Mouse (Mus musculus): Measurements from ENCODE around the gene Ly6f. TPM values are rescaled to one million over a fixed set of nuclear protein-coding genes. Genes with fewer than 3 reads are reported as not detected.
A peak's percentile ranks its signal among the peaks of the same experiment; 100 is the strongest.

The Ly6f gene
- total and polyA plus RNA-seq, 2 experiments from 2014 or later = not detected

GRCm38 (mm10) chr15:75292377-75292776, 24.2 kb downstream of the Ly6f start:
- ATAC-seq (no peak), DNase-seq (ENCODE audit: low spot score) (no peak)
- no peak for TF ChIP-seq CTCF (IDR thresholded peaks at IDR 0.05; ENCODE audit: low read depth)
- no peaks in the 10 kb centered on the region for H3K36me3 ChIP-seq (ENCODE audit: insufficient read depth, low read length)
- H3K27me3 ChIP-seq (ENCODE audit: insufficient read depth, low read length) = no peaks in the 10 kb centered on the region
- H3K4me3 ChIP-seq (ENCODE audit: low read length) = no peak overlapping the region
- H3K4me2 ChIP-seq (ENCODE audit: low read depth, low read length) = no peak overlapping the region
- H3K27ac ChIP-seq = no peak overlapping the region
- H3K9ac ChIP-seq (replicated peaks; ENCODE audit: low read length) = no peak overlapping the region
- WGBS = 91% methylated on average over 1 of the region's 1 CpGs
- H3K9me3 ChIP-seq (ENCODE audit: low read length) = no peaks in the 10 kb centered on the region
- no peaks in the 10 kb centered on the region for H3K4me1 ChIP-seq (ENCODE audit: insufficient read depth, low read length)

- ATAC-seq = no peak
Measured at GRCm38 (mm10) chr15:75293873-75294385, 25.7 kb downstream of the Ly6f start.

DNA sequence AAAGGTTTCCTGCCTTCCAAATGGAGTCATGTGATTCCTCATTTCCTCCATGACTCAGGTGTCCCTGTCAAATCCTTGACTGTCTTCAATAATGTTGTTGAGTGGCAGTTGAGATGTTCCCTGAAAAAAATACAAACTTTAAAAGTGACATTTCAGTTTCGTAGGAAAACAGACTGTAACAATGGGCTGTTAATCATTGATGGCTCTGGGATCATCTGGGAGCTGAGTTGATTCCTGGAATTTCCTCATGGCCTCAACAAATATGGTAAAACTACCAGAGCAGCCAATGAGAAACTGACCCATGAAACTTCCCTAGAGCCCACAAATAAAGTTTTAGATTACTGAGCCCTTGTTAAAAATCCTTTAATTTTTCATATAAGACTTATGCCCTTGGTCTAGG, 37.9 kb downstream of the Ly6f start:
- no peak for TF ChIP-seq CTCF (IDR thresholded peaks at IDR 0.05; ENCODE audit: low read depth)
- Histone ChIP-seq H3K27me3 (ENCODE audit: insufficient read depth, low read length) (no peaks in the 10 kb centered on the region), H3K36me3 (ENCODE audit: insufficient read depth, low read length) (no peaks in the 10 kb centered on the region), H3K4me3 (ENCODE audit: low read length) (no peak overlapping the region), H3K4me2 (ENCODE audit: low read depth, low read length) (no peak overlapping the region), H3K9me3 (ENCODE audit: low read length) (no peaks in the 10 kb centered on the region; the same call in 1 of the 2 replicates), H3K4me1 (ENCODE audit: insufficient read depth, low read length) (no peaks in the 10 kb centered on the region), H3K27ac (no peak overlapping the region), H3K9ac (replicated peaks; ENCODE audit: low read length) (no peak overlapping the region)
- 67% methylated on average over 1 of the region's 1 CpGs for WGBS
- DNase-seq (ENCODE audit: low spot score) (no peak), ATAC-seq (no peak)

More at GRCm38 (mm10) chr15:75293873-75294385, 25.7 kb downstream of the Ly6f start:
- no peak overlapping the region for H3K27ac ChIP-seq
- TF ChIP-seq CTCF (IDR thresholded peaks at IDR 0.05; ENCODE audit: low read depth) = no peak
- H3K4me2 ChIP-seq (ENCODE audit: low read depth, low read length) = no peak overlapping the region
- H3K36me3 ChIP-seq (ENCODE audit: insufficient read depth, low read length) = no peaks in the 10 kb centered on the region
- no peaks in the 10 kb centered on the region for H3K27me3 ChIP-seq (ENCODE audit: insufficient read depth, low read length)
- DNase-seq (ENCODE audit: low spot score) = no peak
- H3K9me3 ChIP-seq (ENCODE audit: low read length) = no peaks in the 10 kb centered on the region
- no peak overlapping the region for H3K9ac ChIP-seq (replicated peaks; ENCODE audit: low read length)
- 85% methylated on average over 7 of the region's 7 CpGs for WGBS
- no peaks in the 10 kb centered on the region for H3K4me1 ChIP-seq (ENCODE audit: insufficient read depth, low read length)
- no peak overlapping the region for H3K4me3 ChIP-seq (ENCODE audit: low read length)

- WGBS = 90% methylated on average over 4 of the region's 4 CpGs
- no peak for TF ChIP-seq CTCF (IDR thresholded peaks at IDR 0.05; ENCODE audit: low read depth)
- H3K9me3 ChIP-seq (ENCODE audit: low read length) = no peaks in the 10 kb centered on the region; the same call in 1 of the 2 replicates
- no peak overlapping the region for H3K4me2 ChIP-seq (ENCODE audit: low read depth, low read length)
- no peak overlapping the region for H3K9ac ChIP-seq (replicated peaks; ENCODE audit: low read length)
- ATAC-seq (no peak), DNase-seq (ENCODE audit: low spot score) (no peak)
- H3K4me3 ChIP-seq (ENCODE audit: low read length) = no peak overlapping the region
- H3K4me1 ChIP-seq (ENCODE audit: insufficient read depth, low read length) = no peaks in the 10 kb centered on the region
- H3K36me3 ChIP-seq (ENCODE audit: insufficient read depth, low read length) = no peaks in the 10 kb centered on the region
- H3K27me3 ChIP-seq (ENCODE audit: insufficient read depth, low read length) = no peaks in the 10 kb centered on the region
- H3K27ac ChIP-seq = no peak overlapping the region
Measured at GRCm38 (mm10) chr15:75309186-75309585, 41.0 kb downstream of the Ly6f start.

GRCm38 (mm10) chr15:75309946-75310345, 41.7 kb downstream of the Ly6f start:
- Histone ChIP-seq H3K27me3 (ENCODE audit: insufficient read depth, low read length) (no peaks in the 10 kb centered on the region), H3K27ac (no peak overlapping the region), H3K9me3 (ENCODE audit: low read length) (no peaks in the 10 kb centered on the region; the same call in 1 of the 2 replicates), H3K4me1 (ENCODE audit: insufficient read depth, low read length) (no peaks in the 10 kb centered on the region), H3K9ac (replicated peaks; ENCODE audit: low read length) (no peak overlapping the region), H3K4me3 (ENCODE audit: low read length) (no peak overlapping the region), H3K4me2 (ENCODE audit: low read depth, low read length) (no peak overlapping the region), H3K36me3 (ENCODE audit: insufficient read depth, low read length) (no peaks in the 10 kb centered on the region)
- WGBS = 96% methylated on average over 1 of the region's 1 CpGs
- DNase-seq (ENCODE audit: low spot score) (no peak), ATAC-seq (no peak)
- TF ChIP-seq CTCF (IDR thresholded peaks at IDR 0.05; ENCODE audit: low read depth) = no peak

DNA sequence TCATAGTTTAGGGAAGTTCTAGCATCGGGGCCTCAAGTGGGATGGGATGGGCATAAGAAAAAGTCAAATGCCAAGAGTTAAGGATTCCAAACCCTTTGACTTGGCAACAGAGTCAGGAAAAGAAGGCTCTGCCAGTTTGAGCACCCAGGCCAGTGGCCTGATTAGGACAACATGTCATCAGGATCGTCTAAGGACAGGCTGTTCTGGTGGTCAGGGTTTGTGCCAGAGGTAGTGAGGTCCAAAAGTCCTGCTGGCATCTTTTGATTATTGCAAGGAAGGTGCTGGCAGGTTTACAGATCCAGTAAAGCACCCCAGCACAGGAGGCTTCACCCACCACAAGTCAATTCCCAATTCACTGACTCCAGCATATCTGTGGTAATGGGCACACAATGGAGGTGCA, 46.2 kb downstream of the Ly6f start:
- DNase-seq (ENCODE audit: low spot score) (no peak), ATAC-seq (no peak)
- no peak for TF ChIP-seq CTCF (IDR thresholded peaks at IDR 0.05; ENCODE audit: low read depth)
- Histone ChIP-seq H3K4me2 (ENCODE audit: low read depth, low read length) (no peak overlapping the region), H3K27me3 (ENCODE audit: insufficient read depth, low read length) (no peaks in the 10 kb centered on the region), H3K4me1 (ENCODE audit: insufficient read depth, low read length) (no peaks in the 10 kb centered on the region), H3K27ac (no peak overlapping the region), H3K4me3 (ENCODE audit: low read length) (no peak overlapping the region), H3K36me3 (ENCODE audit: insufficient read depth, low read length) (no peaks in the 10 kb centered on the region), H3K9ac (replicated peaks; ENCODE audit: low read length) (no peak overlapping the region), H3K9me3 (ENCODE audit: low read length) (no peaks in the 10 kb centered on the region)
- WGBS = 100% methylated on average over 2 of the region's 2 CpGs

- ATAC-seq (no peak), DNase-seq (ENCODE audit: low spot score) (no peak)
- H3K9ac ChIP-seq (replicated peaks; ENCODE audit: low read length) = no peak overlapping the region
- no peaks in the 10 kb centered on the region for H3K9me3 ChIP-seq (ENCODE audit: low read length)
- TF ChIP-seq CTCF (IDR thresholded peaks at IDR 0.05; ENCODE audit: low read depth) = peak; percentile 49
- H3K4me2 ChIP-seq (ENCODE audit: low read depth, low read length) = no peak overlapping the region
- H3K4me1 ChIP-seq (ENCODE audit: insufficient read depth, low read length) = no peaks in the 10 kb centered on the region
- no peak overlapping the region for H3K4me3 ChIP-seq (ENCODE audit: low read length)
- no peak overlapping the region for H3K27ac ChIP-seq
- WGBS = 44% methylated on average over 2 of the region's 2 CpGs
- H3K27me3 ChIP-seq (ENCODE audit: insufficient read depth, low read length) = no peaks in the 10 kb centered on the region
- no peaks in the 10 kb centered on the region for H3K36me3 ChIP-seq (ENCODE audit: insufficient read depth, low read length)
Measured at GRCm38 (mm10) chr15:75317255-75317654, 49.0 kb downstream of the Ly6f start.

Measured in hindbrain, postnatal 0 days (tissue).